Mouse (Mus musculus) liver, embryonic 13.5 days (tissue): ENCODE measurements around the gene Met. TPM values are rescaled to one million over a fixed set of nuclear protein-coding genes. Genes with fewer than 3 reads are reported as not detected.

Experiments
- ATAC-seq: fragments of 200-750 bp; cut with Nextera tagmentation; 2 replicates; pipeline ENCODE4 v1.8.0; 2017; ENCODE audit warnings: low read depth, mild to moderate bottlenecking, moderate number of reproducible peaks, moderate library complexity
- DNase-seq: peaks from one replicate; pipeline ENCODE4 v3.0.0; 2022
- H3K27ac ChIP-seq: fragments of 300-500 bp; sonication (generic); 2 replicates; pipeline ENCODE4 v1.5.1; 2015; ENCODE audit warnings: moderate library complexity, mild to moderate bottlenecking, inconsistent platforms
- H3K27me3 ChIP-seq: fragments of 300-500 bp; sonication (generic); 2 replicates; pipeline ENCODE4 v1.6.1; 2015; ENCODE audit warnings: mild to moderate bottlenecking, inconsistent platforms
- H3K36me3 ChIP-seq: fragments of 300-500 bp; sonication (generic); 2 replicates; pipeline ENCODE4 v1.6.1; 2015; ENCODE audit warnings: mild to moderate bottlenecking, inconsistent platforms
- H3K4me1 ChIP-seq: fragments of 300-500 bp; sonication (generic); replicated peaks from 2 replicates; pipeline ENCODE4 v1.6.1; 2015; ENCODE audit warnings: inconsistent platforms
- H3K4me2 ChIP-seq: fragments of 300-500 bp; sonication (generic); 2 replicates; pipeline ENCODE4 v1.6.1; 2015; ENCODE audit warnings: inconsistent platforms, mild to moderate bottlenecking, moderate library complexity
- H3K4me3 ChIP-seq: fragments of 300-500 bp; sonication (generic); replicated peaks from 2 replicates; pipeline ENCODE4 v1.5.1; 2015; ENCODE audit warnings: mild to moderate bottlenecking, inconsistent platforms
- H3K9ac ChIP-seq: fragments of 300-500 bp; sonication (generic); 2 replicates; pipeline ENCODE4 v1.6.1; 2015; ENCODE audit warnings: mild to moderate bottlenecking, inconsistent platforms
- H3K9me3 ChIP-seq: fragments of 300-500 bp; sonication (generic); replicated peaks from 2 replicates; pipeline ENCODE4 v1.6.1; 2016; ENCODE audit warnings: inconsistent platforms
- WGBS: fragments of 180-500 bp; shearing (Covaris S2); methylation state at CpG from one replicate; pipeline ENCODE4 v1.1.7; 2015; ENCODE audit not compliant: insufficient replicate concordance; 5-methylcytosine and 5-hydroxymethylcytosine counted together
- polyA plus RNA-seq: library from polyadenylated mRNA; unstranded; fragments of >200 nt; fragmentation: Nextera tagmentation; extraction: Ambion mirVana; gene quantifications from 2 replicates; pipeline ENCODE4 v1.2.1, GENCODE M21; 2015

The Met gene
- polyA plus RNA-seq, 1 experiment from 2014 or later, result 3.4 TPM

- H3K9ac ChIP-seq, result no peak overlapping the region
- peak overlapping the region; percentile 50; the same call in 1 of the 2 replicates for H3K27ac ChIP-seq
- H3K36me3 ChIP-seq, result 0 out of 2 replicates have a peak, but pooled peaks cover 2% of the 10 kb centered on the region
- 0 out of 2 replicates have a peak, but pooled peaks cover 2% of the 10 kb centered on the region for H3K4me1 ChIP-seq
- no peaks in the 10 kb centered on the region for H3K9me3 ChIP-seq
- H3K4me2 ChIP-seq, result no peak overlapping the region
- no peak overlapping the region for H3K4me3 ChIP-seq
- WGBS, result 71% methylated on average over 7 of the region's 7 CpGs
- ATAC-seq (no peak), DNase-seq (no peak)
- H3K27me3 ChIP-seq, result no peaks in the 10 kb centered on the region
Observed at GRCm38 (mm10) chr6:17554263-17554662, 90.7 kb downstream of the Met start.

- H3K4me2 ChIP-seq, result no peak overlapping the region
- H3K9ac ChIP-seq, result no peak overlapping the region
- 53% methylated on average over 3 of the region's 3 CpGs for WGBS
- H3K9me3 ChIP-seq, result no peaks in the 10 kb centered on the region
- DNase-seq, result no peak
- no peaks in the 10 kb centered on the region for H3K27me3 ChIP-seq
- H3K36me3 ChIP-seq, result 0 out of 2 replicates have a peak, but pooled peaks cover 2% of the 10 kb centered on the region
- no peak overlapping the region for H3K4me3 ChIP-seq
- H3K4me1 ChIP-seq, result 0 out of 2 replicates have a peak, but pooled peaks cover 2% of the 10 kb centered on the region
- peak overlapping the region; percentile 50; the same call in 1 of the 2 replicates for H3K27ac ChIP-seq
- ATAC-seq, result peak; percentile 54; the same call in 1 of the 2 replicates
Observed at GRCm38 (mm10) chr6:17554757-17555156, 91.2 kb downstream of the Met start.

- H3K4me2 ChIP-seq, result no peak overlapping the region
- no peak overlapping the region for H3K9ac ChIP-seq
- H3K27ac ChIP-seq, result no peak overlapping the region
- DNase-seq (no peak), ATAC-seq (no peak)
- WGBS, result 71% methylated on average over 7 of the region's 7 CpGs
- H3K36me3 ChIP-seq, result 0 out of 2 replicates have a peak, but pooled peaks cover 2% of the 10 kb centered on the region
- no peak overlapping the region for H3K4me3 ChIP-seq
- 0 out of 2 replicates have a peak, but pooled peaks cover 2% of the 10 kb centered on the region for H3K4me1 ChIP-seq
- no peaks in the 10 kb centered on the region for H3K9me3 ChIP-seq
- H3K27me3 ChIP-seq, result no peaks in the 10 kb centered on the region
Observed at GRCm38 (mm10) chr6:17555719-17556118, 92.1 kb downstream of the Met start.

GRCm38 (mm10) chr6:17559657-17560056 lies 96.1 kb downstream of the Met start:
- no peaks in the 10 kb centered on the region for H3K27me3 ChIP-seq
- 0 out of 2 replicates have a peak, but pooled peaks cover 2% of the 10 kb centered on the region for H3K36me3 ChIP-seq
- DNase-seq, result no peak
- H3K4me1 ChIP-seq, result no peaks in the 10 kb centered on the region
- no peak overlapping the region for H3K4me3 ChIP-seq
- H3K9ac ChIP-seq, result no peak overlapping the region
- no peak overlapping the region for H3K27ac ChIP-seq
- ATAC-seq, result no peak
- WGBS, result 70% methylated on average over 4 of the region's 4 CpGs
- no peaks in the 10 kb centered on the region for H3K9me3 ChIP-seq
- H3K4me2 ChIP-seq, result no peak overlapping the region

- H3K4me3 ChIP-seq, result no peak overlapping the region
- H3K27ac ChIP-seq, result no peak overlapping the region
- H3K9ac ChIP-seq, result no peak overlapping the region
- no peak for DNase-seq
- H3K4me1 ChIP-seq, result no peaks in the 10 kb centered on the region
- no peak overlapping the region for H3K4me2 ChIP-seq
- no peaks in the 10 kb centered on the region for H3K27me3 ChIP-seq
- no peaks in the 10 kb centered on the region for H3K9me3 ChIP-seq
- 0 out of 2 replicates have a peak, but pooled peaks cover 2% of the 10 kb centered on the region for H3K36me3 ChIP-seq
- WGBS, result 39% methylated on average over 2 of the region's 2 CpGs
- ATAC-seq, result no peak
Observed at GRCm38 (mm10) chr6:17561347-17561746, 97.7 kb downstream of the Met start.

- 52% methylated on average over 3 of the region's 3 CpGs for WGBS
- Histone ChIP-seq H3K36me3 (0 out of 2 replicates have a peak, but pooled peaks cover 2% of the 10 kb centered on the region), H3K4me3 (no peak overlapping the region), H3K4me2 (no peak overlapping the region), H3K27ac (no peak overlapping the region), H3K4me1 (no peaks in the 10 kb centered on the region), H3K9ac (no peak overlapping the region), H3K27me3 (no peaks in the 10 kb centered on the region), H3K9me3 (no peaks in the 10 kb centered on the region)
- ATAC-seq, result no peak
- DNase-seq, result no peak
Observed at GRCm38 (mm10) chr6:17561886-17562285, 98.3 kb downstream of the Met start.

GRCm38 (mm10) chr6:17562472-17563088 lies 99.0 kb downstream of the Met start:
- Histone ChIP-seq H3K4me2 (no peak overlapping the region), H3K9ac (no peak overlapping the region), H3K4me3 (no peak overlapping the region), H3K9me3 (no peaks in the 10 kb centered on the region), H3K4me1 (no peaks in the 10 kb centered on the region), H3K27me3 (no peaks in the 10 kb centered on the region), H3K36me3 (0 out of 2 replicates have a peak, but pooled peaks cover 1% of the 10 kb centered on the region), H3K27ac (no peak overlapping the region)
- ATAC-seq, result no peak
- 35% methylated on average over 10 of the region's 10 CpGs for WGBS
- DNase-seq, result no peak

GRCm38 (mm10) chr6:17568702-17569352 lies 105.2 kb downstream of the Met start:
- DNase-seq, result no peak
- H3K36me3 ChIP-seq, result no peaks in the 10 kb centered on the region; the same call in 1 of the 2 replicates
- no peak overlapping the region for H3K4me3 ChIP-seq
- no peaks in the 10 kb centered on the region for H3K27me3 ChIP-seq
- H3K4me2 ChIP-seq, result no peak overlapping the region
- H3K27ac ChIP-seq, result peak overlapping the region; percentile 63
- no peak overlapping the region for H3K9ac ChIP-seq
- H3K4me1 ChIP-seq, result 0 out of 2 replicates have a peak, but pooled peaks cover 3% of the 10 kb centered on the region
- H3K9me3 ChIP-seq, result no peaks in the 10 kb centered on the region
- 76% methylated on average over 11 of the region's 11 CpGs for WGBS
- ATAC-seq, result peak; percentile 81

GRCm38 (mm10) chr6:17573227-17573626 lies 109.6 kb downstream of the Met start:
- no peak overlapping the region for H3K9ac ChIP-seq
- no peak overlapping the region for H3K4me2 ChIP-seq
- ATAC-seq (no peak), DNase-seq (no peak)
- no peaks in the 10 kb centered on the region for H3K9me3 ChIP-seq
- H3K4me3 ChIP-seq, result no peak overlapping the region
- H3K36me3 ChIP-seq, result no peaks in the 10 kb centered on the region; the same call in 1 of the 2 replicates
- 50% methylated on average over 5 of the region's 5 CpGs for WGBS
- H3K4me1 ChIP-seq, result 0 out of 2 replicates have a peak, but pooled peaks cover 3% of the 10 kb centered on the region
- H3K27me3 ChIP-seq, result no peaks in the 10 kb centered on the region
- H3K27ac ChIP-seq, result no peak overlapping the region

GRCm38 (mm10) chr6:17573732-17574131 lies 110.1 kb downstream of the Met start:
- Histone ChIP-seq H3K4me1 (0 out of 2 replicates have a peak, but pooled peaks cover 3% of the 10 kb centered on the region), H3K27ac (no peak overlapping the region), H3K27me3 (no peaks in the 10 kb centered on the region), H3K4me3 (no peak overlapping the region), H3K9ac (no peak overlapping the region), H3K36me3 (no peaks in the 10 kb centered on the region; the same call in 1 of the 2 replicates), H3K4me2 (no peak overlapping the region), H3K9me3 (no peaks in the 10 kb centered on the region)
- ATAC-seq (no peak), DNase-seq (no peak)
- 79% methylated on average over 2 of the region's 2 CpGs for WGBS

GRCm38 (mm10) chr6:17578092-17578760 lies 114.6 kb downstream of the Met start:
- DNase-seq (no peak), ATAC-seq (no peak)
- Histone ChIP-seq H3K4me3 (no peak overlapping the region), H3K27ac (no peak overlapping the region), H3K9ac (no peak overlapping the region), H3K4me1 (no peaks in the 10 kb centered on the region), H3K4me2 (no peak overlapping the region), H3K9me3 (no peaks in the 10 kb centered on the region), H3K36me3 (no peaks in the 10 kb centered on the region), H3K27me3 (no peaks in the 10 kb centered on the region)
- WGBS, result 26% methylated on average over 3 of the region's 3 CpGs
